Mouse (Mus musculus) liver, adult 2 months (tissue): ENCODE data around the gene Spesp1.

Experiments
- CTCF ChIP-seq: fragments of 200-500 bp; IDR thresholded peaks from 2 replicates; pipeline ENCODE4 v1.5.1; 2011; ENCODE audit warnings: low read depth, low read length, control low read depth
- POLR2A ChIP-seq: fragments of 200-500 bp; IDR thresholded peaks from 2 replicates; pipeline ENCODE4 v1.6.1; 2011; ENCODE audit warnings: low read length, control low read depth; ENCODE audit not compliant: insufficient read depth; ENCODE audit errors: extremely low read depth

- TF ChIP-seq CTCF (no peak), POLR2A (no peak)
Measured at GRCm38 (mm10) chr9:62244612-62245010, 37.4 kb downstream of the Spesp1 start.
